Mouse (Mus musculus) kidney, postnatal 10 days (tissue): ENCODE results near the gene Shc1.

Experiments used
- DNase-seq: peaks from one replicate; pipeline ENCODE4 v3.0.0; 2021; ENCODE audit warnings: mixed read lengths

Shc1 gene

GRCm38 (mm10) chr3:89390699-89391662 is 27.3 kb upstream of the Shc1 start:
- DNase-seq = peak; percentile 56

GRCm38 (mm10) chr3:89391663-89392511 is 26.4 kb upstream of the Shc1 start:
- DNase-seq = peak; percentile 77

GRCm38 (mm10) chr3:89392871-89393311 is 25.4 kb upstream of the Shc1 start:
- DNase-seq = peak; percentile 73

- peak; percentile 99 for DNase-seq
These were observed 24.6 kb upstream of the Shc1 start for GRCm38 (mm10) chr3:89393605-89394004.

- DNase-seq = peak; percentile 90
These were observed 24.0 kb upstream of the Shc1 start, which contains the start of gene Zbtb7b for GRCm38 (mm10) chr3:89394006-89394893. Gene Zbtb7b, minus strand, starts transcription at chr3:89394776.

- DNase-seq = peak; percentile 92
These were observed 23.4 kb upstream of the Shc1 start for GRCm38 (mm10) chr3:89394894-89395256.

GRCm38 (mm10) chr3:89395419-89395805 is 22.8 kb upstream of the Shc1 start:
- DNase-seq = peak; percentile 49

GRCm38 (mm10) chr3:89395806-89396653 is 22.2 kb upstream of the Shc1 start:
- DNase-seq = peak; percentile 87

- DNase-seq = no peak
These were observed 21.6 kb upstream of the Shc1 start for GRCm38 (mm10) chr3:89396654-89397005.

- no peak for DNase-seq
These were observed 16.9 kb upstream of the Shc1 start for GRCm38 (mm10) chr3:89401329-89401728.

GRCm38 (mm10) chr3:89402693-89403092 is 15.6 kb upstream of the Shc1 start, which contains the start of gene Lenep:
Gene Lenep, minus strand, starts transcription at chr3:89402793.
- no peak for DNase-seq

GRCm38 (mm10) chr3:89406887-89407286 is 11.4 kb upstream of the Shc1 start:
- DNase-seq = no peak

GRCm38 (mm10) chr3:89408448-89408847 is 9.8 kb upstream of the Shc1 start:
- no peak for DNase-seq

- no peak for DNase-seq
These were observed 8.5 kb upstream of the Shc1 start for GRCm38 (mm10) chr3:89409701-89410100.

- no peak for DNase-seq
These were observed 7.4 kb upstream of the Shc1 start for GRCm38 (mm10) chr3:89410864-89411263.

- DNase-seq = peak; percentile 97
These were observed 6.5 kb upstream of the Shc1 start, which contains the start of gene Flad1 for GRCm38 (mm10) chr3:89411490-89412393. Gene Flad1, minus strand, starts transcription at chr3:89411870.

- no peak for DNase-seq
These were observed 2.1 kb upstream of the Shc1 start for GRCm38 (mm10) chr3:89416158-89416557.

- no peak for DNase-seq
These were observed 1.1 kb upstream of the Shc1 start for GRCm38 (mm10) chr3:89417131-89417530.

- DNase-seq = no peak
These were observed 438 bp upstream of the Shc1 start for GRCm38 (mm10) chr3:89417840-89418169.

- DNase-seq = peak; percentile 94
These were observed 613 bp downstream of the Shc1 start for GRCm38 (mm10) chr3:89418861-89419250.
